Mouse (Mus musculus) ovary, postnatal 10 days (tissue): ENCODE results near the gene Mcm2.

ENCODE experiments used
- DNase-seq: peaks from one replicate; pipeline ENCODE4 v3.0.0; 2022; ENCODE audit warnings: low spot score

The Mcm2 gene

GRCm38 (mm10) chr6:88898534-88899048 lies at the start of gene Mcm2:
TSS of gene Mcm2 (minus strand) at chr6:88898780.
- peak; percentile 78 for DNase-seq

GRCm38 (mm10) chr6:88947771-88948170 lies 49.2 kb upstream of the Mcm2 start:
- no peak for DNase-seq

- no peak for DNase-seq
Observed at GRCm38 (mm10) chr6:88946442-88946841, 47.9 kb upstream of the Mcm2 start.

GRCm38 (mm10) chr6:88943666-88944065 lies 45.1 kb upstream of the Mcm2 start:
- DNase-seq: no peak

DNA sequence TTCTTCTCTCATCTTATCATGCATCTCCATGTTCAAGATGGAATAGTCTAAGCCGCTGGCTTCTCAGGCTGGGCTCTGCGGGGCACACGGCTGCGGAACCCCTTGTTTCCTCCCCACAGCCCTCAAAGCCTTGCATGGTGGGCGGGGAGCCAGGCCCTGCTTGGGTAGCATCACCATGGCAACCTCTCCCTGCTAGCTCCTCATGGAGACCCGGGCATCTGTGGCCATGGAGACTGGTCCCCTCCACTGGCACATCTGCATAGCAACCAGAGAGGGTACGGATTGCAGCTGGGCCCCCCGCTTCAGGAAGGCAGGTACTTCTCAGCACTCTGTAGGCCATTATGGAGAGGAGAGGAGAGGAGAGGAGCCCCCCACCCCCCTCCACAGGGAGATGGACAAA lies 44.0 kb upstream of the Mcm2 start:
- no peak for DNase-seq

DNA sequence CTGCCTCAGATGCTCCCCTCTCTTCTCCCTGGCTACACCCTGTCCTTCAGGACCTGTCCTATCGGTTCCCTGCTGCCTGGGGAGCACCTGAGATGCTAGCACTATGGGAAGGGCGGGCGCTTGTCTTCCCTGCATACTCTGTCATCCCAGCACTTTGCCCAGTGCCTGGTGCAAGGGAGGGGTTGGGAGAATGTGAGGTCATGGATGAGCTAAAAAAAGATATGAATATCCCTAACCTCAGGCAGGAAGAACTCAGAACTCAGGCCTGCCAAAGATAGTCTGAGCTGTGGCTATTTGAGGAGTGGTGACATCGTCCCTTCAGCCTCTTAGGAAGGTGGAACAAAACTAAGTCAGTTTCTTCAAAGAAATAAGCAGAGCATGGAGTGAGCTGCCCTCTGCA lies 43.0 kb upstream of the Mcm2 start:
- DNase-seq: no peak

GRCm38 (mm10) chr6:88940090-88940916 lies 41.7 kb upstream of the Mcm2 start:
- no peak for DNase-seq

DNA sequence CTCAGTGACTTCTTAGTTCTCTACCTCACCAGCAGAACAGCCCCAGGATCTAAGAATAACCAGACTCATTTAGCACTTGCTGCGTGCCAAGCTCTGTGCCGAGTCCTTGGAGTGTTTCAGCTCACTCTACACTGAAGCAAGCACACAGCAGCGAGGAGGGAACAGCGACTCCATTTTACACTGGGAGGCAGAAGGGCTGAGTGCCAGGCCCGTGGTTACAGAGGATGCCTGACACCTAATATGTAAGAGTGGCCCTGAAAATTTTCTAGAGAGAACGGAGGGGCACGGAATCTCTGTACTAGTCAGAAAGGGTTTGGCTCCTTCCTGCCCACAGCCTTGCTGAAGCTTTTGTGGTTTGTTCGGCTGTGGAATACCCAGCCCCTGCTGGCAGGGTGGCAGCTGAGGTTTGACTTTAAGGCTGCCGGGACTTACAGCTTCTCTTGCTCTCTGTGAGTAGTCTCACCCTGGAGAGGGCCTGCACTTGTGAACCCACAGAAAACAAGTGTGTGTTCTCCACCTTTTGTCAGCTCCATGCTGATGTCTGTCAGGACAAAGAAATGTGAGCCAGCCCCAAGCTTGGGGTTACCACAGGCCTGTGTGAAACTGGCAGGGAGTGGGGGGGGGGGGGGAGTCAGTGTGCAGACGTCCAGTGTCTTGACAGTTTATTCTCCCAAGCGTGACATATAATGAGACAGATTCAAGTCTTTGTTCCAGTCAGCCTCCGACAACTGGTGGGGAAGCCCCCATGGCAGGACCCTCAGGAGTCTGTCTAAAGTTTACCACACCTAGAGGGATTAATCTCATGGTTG lies 40.9 kb upstream of the Mcm2 start:
- DNase-seq: no peak

- DNase-seq: no peak
Observed at GRCm38 (mm10) chr6:88938664-88939055, 40.1 kb upstream of the Mcm2 start.

- no peak for DNase-seq
Observed at GRCm38 (mm10) chr6:88937971-88938663, 39.5 kb upstream of the Mcm2 start.

- no peak for DNase-seq
Observed at GRCm38 (mm10) chr6:88937214-88937549, 38.6 kb upstream of the Mcm2 start.

DNA sequence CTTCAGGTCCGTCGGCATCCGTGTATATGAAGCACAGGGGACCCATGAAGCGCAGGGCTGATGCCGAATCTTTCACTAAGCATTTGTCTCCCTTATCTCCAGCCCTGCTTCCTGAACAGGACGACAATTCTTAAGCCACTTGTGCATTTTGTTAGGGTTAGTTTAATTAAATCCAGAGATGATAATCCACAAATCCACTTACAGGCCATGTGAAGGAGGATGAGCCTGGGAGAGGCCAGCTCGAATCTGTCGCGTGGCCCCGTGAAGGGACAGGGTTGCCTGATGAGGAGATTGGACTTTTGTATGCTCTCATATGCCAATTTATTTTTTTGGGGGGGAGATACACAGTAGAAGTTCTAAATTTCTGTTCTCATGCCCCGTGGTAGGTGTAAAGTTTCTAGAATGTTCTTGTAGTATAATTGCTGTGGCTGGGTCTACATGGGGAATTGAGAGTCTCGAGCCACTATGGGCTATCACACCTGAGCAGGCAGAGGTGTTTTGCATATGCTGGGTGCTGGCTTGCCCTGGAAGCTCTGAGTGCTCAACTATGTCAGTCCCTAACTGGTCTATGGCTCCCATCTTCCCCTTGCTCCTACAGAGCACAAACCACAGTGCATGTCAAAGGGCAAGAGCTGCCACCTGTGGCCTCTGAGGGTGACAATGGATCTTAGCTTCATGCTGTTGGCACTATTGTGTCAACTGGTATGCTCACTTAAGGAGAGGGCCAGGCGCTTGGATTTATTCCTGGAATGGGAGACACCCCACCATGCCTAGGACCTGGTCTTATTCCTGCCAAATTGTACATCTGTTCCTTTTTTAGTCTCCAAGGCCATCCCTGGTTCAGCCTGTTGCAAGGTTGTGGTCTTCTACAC lies 38.0 kb upstream of the Mcm2 start:
- no peak for DNase-seq

GRCm38 (mm10) chr6:88935735-88936276 lies 37.2 kb upstream of the Mcm2 start:
- no peak for DNase-seq

- no peak for DNase-seq
Observed at GRCm38 (mm10) chr6:88934816-88935215, 36.2 kb upstream of the Mcm2 start.

DNA sequence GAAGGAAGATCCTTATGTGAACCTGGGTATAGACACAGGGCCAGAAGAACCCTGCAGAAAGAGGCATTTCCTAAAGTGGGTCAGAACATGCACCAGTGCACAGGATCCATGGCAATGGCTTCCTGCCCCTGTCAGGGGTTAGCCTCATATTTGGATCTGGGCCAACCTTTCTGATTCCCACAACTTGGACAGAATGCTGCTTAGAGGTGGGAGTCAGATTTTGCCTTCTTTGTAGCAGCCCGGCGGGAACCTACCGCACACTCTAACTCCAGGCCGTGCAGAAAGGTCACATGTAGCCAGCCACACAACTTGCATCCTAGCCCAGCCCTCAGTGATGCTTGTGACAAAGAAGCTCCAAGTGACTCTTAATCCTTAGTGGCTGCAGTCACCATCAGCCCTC lies 35.6 kb upstream of the Mcm2 start:
- DNase-seq: no peak

DNA sequence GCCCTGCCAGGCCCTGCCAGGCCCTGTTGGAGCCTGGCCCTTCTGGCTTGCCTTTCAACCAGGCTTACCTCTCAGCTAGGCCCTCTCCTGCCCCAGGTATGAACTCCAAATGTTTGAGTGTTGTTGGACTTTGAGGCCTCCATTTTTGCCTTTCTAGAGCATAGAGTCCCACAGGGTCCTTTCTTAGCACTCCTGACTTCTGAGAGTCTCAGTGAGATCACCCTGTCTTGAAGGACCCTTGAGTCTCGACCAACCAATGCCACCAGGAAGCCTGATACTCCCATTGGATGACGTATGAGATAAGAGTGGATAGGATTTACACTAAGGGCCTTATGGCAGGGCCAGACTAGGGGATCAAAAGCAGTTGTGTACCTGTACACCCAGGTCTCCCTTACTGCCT lies 32.9 kb upstream of the Mcm2 start:
- no peak for DNase-seq

DNA sequence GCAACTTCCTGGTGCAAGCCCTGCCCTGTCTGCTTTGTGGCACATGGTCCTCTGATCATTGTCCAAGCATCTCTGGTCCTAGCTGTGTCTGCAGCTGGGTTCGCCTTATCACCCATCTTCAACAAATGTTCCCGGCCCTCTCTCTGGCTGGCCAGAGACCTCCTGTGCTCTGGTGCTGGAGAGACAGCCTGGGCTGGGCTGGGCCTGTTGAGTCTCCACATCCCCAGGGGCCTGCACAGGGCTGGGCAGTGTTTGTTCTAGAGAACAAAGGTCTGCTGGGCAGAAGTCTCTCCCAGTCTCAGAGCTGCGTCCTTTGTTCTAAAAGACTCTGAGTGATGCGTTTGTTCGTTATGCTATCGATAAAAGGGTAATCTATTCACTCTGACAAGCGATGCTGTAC lies 31.5 kb upstream of the Mcm2 start:
- no peak for DNase-seq

DNA sequence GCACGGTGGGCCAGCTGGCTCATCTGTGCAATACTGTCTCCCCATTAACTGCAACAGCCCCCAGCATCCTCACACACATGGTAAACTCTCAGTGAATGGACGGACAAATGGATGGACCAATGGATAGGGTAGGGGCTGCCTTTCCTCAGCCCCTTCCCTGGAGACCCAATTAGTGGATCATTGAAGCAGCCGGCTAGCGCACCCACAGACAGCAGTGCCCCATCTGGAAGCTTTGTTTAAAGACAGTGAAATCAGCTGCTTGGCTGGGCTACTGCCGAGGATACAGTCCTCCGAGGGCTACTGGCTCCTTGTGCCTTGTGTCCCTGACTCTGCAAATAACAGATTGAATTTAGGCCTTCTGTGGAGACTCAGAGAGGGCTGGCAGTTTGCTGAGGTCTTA lies 30.9 kb upstream of the Mcm2 start:
- DNase-seq: no peak

- no peak for DNase-seq
Observed at GRCm38 (mm10) chr6:88928576-88928975, 30.0 kb upstream of the Mcm2 start.

GRCm38 (mm10) chr6:88928026-88928425 lies 29.4 kb upstream of the Mcm2 start:
- no peak for DNase-seq

- DNase-seq: peak; percentile 49
Observed at GRCm38 (mm10) chr6:88927595-88927994, 29.0 kb upstream of the Mcm2 start.
